Mouse (Mus musculus) CH12.LX (cell line): ENCODE measurements at regions not wholly inside any gene's neighbourhood (a gene's known extent, or its start where the extent isn't known, plus 50 kb on each side); places are given as distances from the start of the nearest gene placed in this dataset.

Experiments
- DNase-seq: peaks from one replicate; pipeline ENCODE4 v3.0.0-alpha.2; 2013; ENCODE audit errors: extremely low read depth
- H3K27ac ChIP-seq: 2 replicates; pipeline ENCODE4 v1.5.1; 2012; ENCODE audit warnings: low read depth, mild to moderate bottlenecking, control low read depth, moderate library complexity; ENCODE audit not compliant: insufficient read depth
- H3K27me3 ChIP-seq: replicated peaks from 2 replicates; pipeline ENCODE3; 2012; ENCODE audit warnings: inconsistent platforms
- H3K36me3 ChIP-seq, 2 experiments: replicated peaks in 1 of 2; 2 replicates each; pipeline versions ENCODE3 to v1.6.1; 2012; ENCODE audit warnings: inconsistent platforms in 1 of 2, low read length in 1 of 2, mild to moderate bottlenecking in 1 of 2, mixed read lengths in 1 of 2, moderate library complexity in 1 of 2; ENCODE audit not compliant: control insufficient read depth in 1 of 2, insufficient read depth in 1 of 2
- H3K4me1 ChIP-seq, 2 experiments: 2 replicates each; pipeline ENCODE4 v1.6.1; 2012; ENCODE audit warnings: inconsistent platforms in 1 of 2, moderate library complexity in 1 of 2; ENCODE audit not compliant: insufficient read depth in 2 of 2, control insufficient read depth in 1 of 2
- H3K4me2 ChIP-seq: 2 replicates; pipeline ENCODE4 v1.6.1; 2012; ENCODE audit warnings: low read depth, mild to moderate bottlenecking, control low read depth; ENCODE audit not compliant: poor library complexity, insufficient read depth, severe bottlenecking
- H3K4me3 ChIP-seq, 3 experiments: fragments of 150-350 bp in 1 of 3; sonication (generic) in 1 of 3; replicated peaks in 1 of 3; 2 replicates each; pipeline versions ENCODE3 to v1.5.1; 2011 to 2012; ENCODE audit warnings: low read depth in 2 of 3, low read length in 2 of 3, mild to moderate bottlenecking in 2 of 3, moderate library complexity in 2 of 3, control low read depth in 1 of 3, improper control_type of control experiment in 1 of 3, inconsistent platforms in 1 of 3, mixed read lengths in 1 of 3; ENCODE audit not compliant: poor library complexity in 1 of 3
- H3K79me2 ChIP-seq: replicated peaks from 2 replicates; pipeline ENCODE4 v1.6.1; 2012; ENCODE audit warnings: mild to moderate bottlenecking, moderate library complexity; ENCODE audit not compliant: control insufficient read depth, poor library complexity, insufficient read depth, severe bottlenecking; ENCODE audit errors: extremely low read depth
- H3K9ac ChIP-seq: 2 replicates; pipeline ENCODE4 v1.6.1; 2012; ENCODE audit warnings: low read depth, mild to moderate bottlenecking, control low read depth, moderate library complexity; ENCODE audit not compliant: insufficient read depth
- H3K9me3 ChIP-seq: replicated peaks from 2 replicates; pipeline ENCODE3; 2012; ENCODE audit warnings: low read length, inconsistent platforms, mixed read lengths
- BHLHE40 ChIP-seq: IDR thresholded peaks from 2 replicates; pipeline ENCODE4 v1.6.1; 2011; ENCODE audit warnings: mild to moderate bottlenecking, low read depth, low read length, improper control_type of control experiment
- CHD1 ChIP-seq: IDR thresholded peaks from 2 replicates; pipeline ENCODE4 v1.6.1; 2012; ENCODE audit warnings: low read depth, low read length, improper control_type of control experiment, inconsistent platforms
- CHD2 ChIP-seq: IDR thresholded peaks from 2 replicates; pipeline ENCODE4 v1.6.1; 2011; ENCODE audit warnings: low read length, improper control_type of control experiment
- E2F4 ChIP-seq: IDR thresholded peaks from 2 replicates; pipeline ENCODE4 v1.6.1; 2011; ENCODE audit warnings: low read depth, low read length, improper control_type of control experiment; ENCODE audit not compliant: insufficient replicate concordance
- ELF1 ChIP-seq: IDR thresholded peaks from 2 replicates; pipeline ENCODE4 v1.6.1; 2014; ENCODE audit warnings: low read depth, mild to moderate bottlenecking, inconsistent platforms, low read length, improper control_type of control experiment
- EP300 ChIP-seq: IDR thresholded peaks from 2 replicates; pipeline ENCODE4 v1.6.1; 2011; ENCODE audit warnings: low read length, improper control_type of control experiment
- ETS1 ChIP-seq: conservative IDR thresholded peaks from 2 replicates; pipeline ENCODE4 v1.6.1; 2012; ENCODE audit warnings: low read depth, mild to moderate bottlenecking, inconsistent platforms, low read length, improper control_type of control experiment, moderate library complexity
- GABPA ChIP-seq: IDR thresholded peaks from 2 replicates; pipeline ENCODE4 v1.6.1; 2012; ENCODE audit warnings: low read depth, low read length, improper control_type of control experiment, inconsistent platforms; ENCODE audit not compliant: insufficient replicate concordance
- IRF4 ChIP-seq: IDR thresholded peaks from 2 replicates; pipeline ENCODE4 v1.6.1; 2014; ENCODE audit warnings: low read depth, mild to moderate bottlenecking, inconsistent platforms, low read length, improper control_type of control experiment
- JUN ChIP-seq: IDR thresholded peaks from 2 replicates; pipeline ENCODE4 v1.6.1; 2011; ENCODE audit warnings: low read depth, mild to moderate bottlenecking, low read length, improper control_type of control experiment, moderate library complexity; ENCODE audit not compliant: insufficient read depth
- KAT2A ChIP-seq: IDR thresholded peaks from 2 replicates; pipeline ENCODE4 v1.6.1; 2012; ENCODE audit warnings: low read length, improper control_type of control experiment, inconsistent platforms; ENCODE audit not compliant: insufficient replicate concordance
- MAFK ChIP-seq: IDR thresholded peaks from 2 replicates; pipeline ENCODE4 v1.6.1; 2011; ENCODE audit warnings: low read length, improper control_type of control experiment; ENCODE audit not compliant: insufficient replicate concordance
- MAX ChIP-seq: IDR thresholded peaks from 2 replicates; pipeline ENCODE4 v1.6.1; 2011; ENCODE audit warnings: low read length, improper control_type of control experiment
- MAZ ChIP-seq: IDR thresholded peaks from 2 replicates; pipeline ENCODE4 v1.6.1; 2012; ENCODE audit warnings: low read depth, mild to moderate bottlenecking, inconsistent platforms, low read length, improper control_type of control experiment, moderate library complexity
- MEF2A ChIP-seq: IDR thresholded peaks from 2 replicates; pipeline ENCODE4 v1.6.1; 2014; ENCODE audit warnings: low read depth, mild to moderate bottlenecking, inconsistent platforms, low read length, improper control_type of control experiment, borderline replicate concordance
- NRF1 ChIP-seq: IDR thresholded peaks from 2 replicates; pipeline ENCODE4 v1.6.1; 2014; ENCODE audit warnings: low read depth, mild to moderate bottlenecking, inconsistent platforms, low read length, improper control_type of control experiment, moderate library complexity
- POLR2A ChIP-seq: IDR thresholded peaks from 2 replicates; pipeline ENCODE4 v1.6.1; 2011; ENCODE audit warnings: low read depth, mild to moderate bottlenecking, improper control_type of control experiment, low read length
- POLR2AphosphoS2 ChIP-seq: IDR thresholded peaks from 2 replicates; pipeline ENCODE4 v1.6.1; 2011; ENCODE audit warnings: low read depth, low read length, improper control_type of control experiment
- RAD21 ChIP-seq: IDR thresholded peaks from 2 replicates; pipeline ENCODE4 v1.6.1; 2011; ENCODE audit warnings: low read depth, mild to moderate bottlenecking, low read length, improper control_type of control experiment, moderate library complexity
- RCOR1 ChIP-seq: conservative IDR thresholded peaks from 2 replicates; pipeline ENCODE4 v1.6.1; 2012; ENCODE audit warnings: low read depth, mild to moderate bottlenecking, inconsistent platforms, low read length, improper control_type of control experiment
- SIN3A ChIP-seq: IDR thresholded peaks from 2 replicates; pipeline ENCODE4 v1.6.1; 2012; ENCODE audit warnings: low read length, improper control_type of control experiment, inconsistent platforms
- TCF12 ChIP-seq: IDR thresholded peaks from 2 replicates; pipeline ENCODE4 v1.6.1; 2014; ENCODE audit warnings: low read depth, mild to moderate bottlenecking, inconsistent platforms, low read length, improper control_type of control experiment
- USF1 ChIP-seq: IDR thresholded peaks from 2 replicates; pipeline ENCODE4 v1.6.1; 2014; ENCODE audit warnings: low read depth, mild to moderate bottlenecking, inconsistent platforms, low read length, improper control_type of control experiment
- USF2 ChIP-seq: conservative IDR thresholded peaks from 2 replicates; pipeline ENCODE4 v1.6.1; 2011; ENCODE audit warnings: low read depth, low read length, improper control_type of control experiment
- ZKSCAN1 ChIP-seq: IDR thresholded peaks from 2 replicates; pipeline ENCODE4 v1.6.1; 2012; ENCODE audit warnings: low read depth, inconsistent platforms, low read length, improper control_type of control experiment, borderline replicate concordance
- ZMIZ1 ChIP-seq: IDR thresholded peaks from 2 replicates; pipeline ENCODE4 v1.6.1; 2012; ENCODE audit warnings: low read depth, mild to moderate bottlenecking, inconsistent platforms, low read length, improper control_type of control experiment
- ZNF384 ChIP-seq: IDR thresholded peaks from 2 replicates; pipeline ENCODE4 v1.6.1; 2012; ENCODE audit warnings: low read depth, low read length, improper control_type of control experiment, inconsistent platforms
- dilution Hi-C: fragments of 300-500 bp; cut with MboI; formaldehyde crosslinking; loops from 2 replicates; pipeline ENCODE4 v1.14.3; 2020; ENCODE audit warnings: low sequenced_read_pairs; ENCODE audit not compliant: extremely low pct_unique_long_range_greater_than_20kb, extremely low pct_ligation_motif_present
- in situ Hi-C: fragments of 300-500 bp; cut with MboI; formaldehyde crosslinking; loops from 3 replicates; pipeline ENCODE4 v1.14.3; 2019; ENCODE audit warnings: low sequenced_read_pairs, low pct_ligation_motif_present, low pct_unique_long_range_greater_than_20kb, mixed read lengths

GRCm38 (mm10) chr8:36363291-36363690 lies 597.7 kb downstream of the Gm19410 start:
- Histone ChIP-seq H3K79me2 (no peaks in the 10 kb centered on the region), H3K4me2 (no peak overlapping the region), H3K36me3 (no peaks in the 10 kb centered on the region), H3K9me3 (no peaks in the 10 kb centered on the region), H3K27ac (no peak overlapping the region), H3K4me1 (no peaks in the 10 kb centered on the region), H3K9ac (no peak overlapping the region), H3K4me3 (no peak overlapping the region), H3K27me3 (peaks cover 2% of the 10 kb centered on the region)
- dilution Hi-C loops (no loop called here), in situ Hi-C loops (loop anchor here (10.0 kb wide), 1 partner anchor 152 kb away; no protein-coding TSS in a partner anchor)
- DNase-seq = no peak
- TF ChIP-seq ELF1 = no peak
- no peak for TF ChIP-seq MAFK
- no peak for TF ChIP-seq SIN3A
- TF ChIP-seq USF1 = no peak
- TF ChIP-seq EP300 = no peak
- TF ChIP-seq IRF4 = no peak
- no peak for TF ChIP-seq ZKSCAN1
- TF ChIP-seq MEF2A = no peak
- no peak for TF ChIP-seq ETS1
- no peak for TF ChIP-seq MAZ
- no peak for TF ChIP-seq MAX
- TF ChIP-seq GABPA = no peak
- no peak for TF ChIP-seq ZMIZ1
- no peak for TF ChIP-seq KAT2A
- no peak for TF ChIP-seq CHD2
- no peak for TF ChIP-seq ZNF384

DNA sequence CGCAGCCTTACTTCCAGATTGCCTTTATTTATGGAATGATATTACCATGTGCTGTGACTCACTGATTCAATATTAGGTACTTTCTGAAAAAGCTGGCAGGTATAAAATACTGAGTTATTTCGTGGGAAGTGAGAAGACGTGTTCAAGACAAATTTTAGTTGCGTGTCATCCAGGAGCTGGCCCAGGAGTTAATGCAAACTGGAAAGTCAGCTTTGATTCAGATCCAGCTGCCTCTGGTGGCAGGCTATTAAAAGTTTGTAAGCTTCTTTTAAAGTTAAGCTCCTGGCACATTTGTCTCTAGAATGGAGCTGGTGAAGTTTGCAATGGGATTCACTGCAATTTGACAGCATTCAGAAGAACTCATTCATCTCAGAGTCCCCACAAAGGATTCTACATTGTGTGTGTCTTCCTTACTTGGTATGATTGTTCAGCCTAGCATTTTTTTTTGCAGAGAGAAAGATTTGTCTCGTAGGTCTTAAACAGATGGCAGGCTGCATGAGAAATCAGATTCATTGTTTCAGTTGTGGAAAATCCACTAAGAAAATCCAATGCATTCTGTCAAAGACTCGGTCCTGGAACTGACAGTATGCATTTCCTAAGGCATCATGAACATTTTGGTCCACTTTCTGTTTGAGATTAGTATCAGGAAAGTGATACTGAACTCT lies 599.1 kb downstream of the Gm19410 start:
- H3K4me3 ChIP-seq = no peak overlapping the region
- TF ChIP-seq RAD21 = no peak
- TF ChIP-seq ZNF384 = no peak
- TF ChIP-seq POLR2A = no peak
- no peak for TF ChIP-seq TCF12
- no peak for TF ChIP-seq MEF2A
- no peak for TF ChIP-seq RCOR1
- no peak for TF ChIP-seq E2F4
- TF ChIP-seq POLR2AphosphoS2 = no peak
- TF ChIP-seq USF1 = no peak
- TF ChIP-seq CHD1 = no peak
- TF ChIP-seq BHLHE40 = no peak
- TF ChIP-seq USF2 = no peak
- TF ChIP-seq ZKSCAN1 = no peak
- no peak for TF ChIP-seq NRF1
- no peak for TF ChIP-seq CHD2
- no peak for TF ChIP-seq JUN
- TF ChIP-seq ZMIZ1 = no peak
- no peak for TF ChIP-seq MAFK
- TF ChIP-seq ELF1 = no peak
- DNase-seq = no peak
- no peaks in the 10 kb centered on the region for H3K36me3 ChIP-seq
- H3K4me1 ChIP-seq = no peaks in the 10 kb centered on the region
- dilution Hi-C loops (no loop called here), in situ Hi-C loops (loop anchor here (10.0 kb wide), 1 partner anchor 150 kb away; no protein-coding TSS in a partner anchor)
- H3K79me2 ChIP-seq = no peaks in the 10 kb centered on the region
- H3K4me2 ChIP-seq = no peak overlapping the region
- H3K9ac ChIP-seq = no peak overlapping the region
- H3K9me3 ChIP-seq = no peaks in the 10 kb centered on the region
- no peaks in the 10 kb centered on the region for H3K27me3 ChIP-seq
- H3K27ac ChIP-seq = no peak overlapping the region
